Mouse (Mus musculus): Measurements from ENCODE around the gene Hspbp1.

GRCm38 (mm10) chr7:4641155-4641554 lies 43.7 kb downstream of the Hspbp1 start:
- TF ChIP-seq CTCF (IDR thresholded peaks at IDR 0.05) (peak; percentile 19; the same call in 1 of the 2 replicates), EP300 (IDR thresholded peaks at IDR 0.05) (no peak)
